Mouse (Mus musculus) liver, embryonic 15.5 days (tissue): ENCODE results near the gene Sez6. TPM values are rescaled to one million over a fixed set of nuclear protein-coding genes. Genes with fewer than 3 reads are reported as not detected.

ENCODE experiments used
- ATAC-seq: fragments of 200-750 bp; cut with Nextera tagmentation; 2 replicates; pipeline ENCODE4 v1.8.0; 2017; ENCODE audit warnings: moderate number of reproducible peaks, mild to moderate bottlenecking, moderate library complexity; ENCODE audit not compliant: insufficient read depth
- H3K27ac ChIP-seq: fragments of 300-500 bp; sonication (generic); replicated peaks from 2 replicates; pipeline ENCODE4 v1.5.1; 2015; ENCODE audit warnings: mild to moderate bottlenecking, inconsistent platforms
- H3K27me3 ChIP-seq: fragments of 300-500 bp; sonication (generic); 2 replicates; pipeline ENCODE4 v1.6.1; 2015; ENCODE audit warnings: mild to moderate bottlenecking, inconsistent platforms
- H3K36me3 ChIP-seq: fragments of 300-500 bp; sonication (generic); replicated peaks from 2 replicates; pipeline ENCODE4 v1.6.1; 2015; ENCODE audit warnings: moderate library complexity, mild to moderate bottlenecking, inconsistent platforms
- H3K4me1 ChIP-seq: fragments of 300-500 bp; sonication (generic); replicated peaks from 2 replicates; pipeline ENCODE4 v1.6.1; 2015; ENCODE audit warnings: inconsistent platforms
- H3K4me2 ChIP-seq: fragments of 300-500 bp; sonication (generic); 2 replicates; pipeline ENCODE4 v1.6.1; 2015; ENCODE audit warnings: moderate library complexity, mild to moderate bottlenecking, inconsistent platforms
- H3K4me3 ChIP-seq: fragments of 300-500 bp; sonication (generic); replicated peaks from 2 replicates; pipeline ENCODE4 v1.5.1; 2015; ENCODE audit warnings: mild to moderate bottlenecking, inconsistent platforms
- H3K9ac ChIP-seq: fragments of 300-500 bp; sonication (generic); 2 replicates; pipeline ENCODE4 v1.6.1; 2015; ENCODE audit warnings: moderate library complexity, mild to moderate bottlenecking, inconsistent platforms
- H3K9me3 ChIP-seq: fragments of 300-500 bp; sonication (generic); replicated peaks from 2 replicates; pipeline ENCODE4 v1.6.1; 2016; ENCODE audit warnings: inconsistent platforms
- WGBS: fragments of 180-500 bp; shearing (Covaris S2); methylation state at CpG from one replicate; pipeline ENCODE4 v1.1.7; 2015; ENCODE audit warnings: mixed read lengths; ENCODE audit not compliant: insufficient replicate concordance; 5-methylcytosine and 5-hydroxymethylcytosine counted together
- polyA plus RNA-seq: library from polyadenylated mRNA; unstranded; fragments of >200 nt; fragmentation: Nextera tagmentation; extraction: Ambion mirVana; gene quantifications from 2 replicates; pipeline ENCODE4 v1.2.1, GENCODE M21; 2015

Sez6 gene
- polyA plus RNA-seq, 1 experiment from 2014 or later = 0.16 TPM

GRCm38 (mm10) chr11:77894967-77895366, 35.6 kb upstream of the Sez6 start:
- H3K4me3 ChIP-seq = no peak overlapping the region
- H3K36me3 ChIP-seq = no peaks in the 10 kb centered on the region
- no peaks in the 10 kb centered on the region for H3K9me3 ChIP-seq
- H3K4me2 ChIP-seq = no peak overlapping the region
- H3K27ac ChIP-seq = no peak overlapping the region
- no peak for ATAC-seq
- WGBS = 45% methylated on average over 2 of the region's 2 CpGs
- H3K27me3 ChIP-seq = peaks cover 54% of the 10 kb centered on the region
- H3K4me1 ChIP-seq = peaks cover 4% of the 10 kb centered on the region; the same call in 1 of the 2 replicates
- H3K9ac ChIP-seq = no peak overlapping the region

GRCm38 (mm10) chr11:77896011-77896410, 34.6 kb upstream of the Sez6 start:
- H3K4me1 ChIP-seq = peaks cover 4% of the 10 kb centered on the region; the same call in 1 of the 2 replicates
- no peaks in the 10 kb centered on the region for H3K36me3 ChIP-seq
- no peak overlapping the region for H3K4me3 ChIP-seq
- no peak overlapping the region for H3K27ac ChIP-seq
- ATAC-seq = no peak
- WGBS = 66% methylated on average over 9 of the region's 9 CpGs
- no peaks in the 10 kb centered on the region for H3K9me3 ChIP-seq
- H3K4me2 ChIP-seq = no peak overlapping the region
- no peak overlapping the region for H3K9ac ChIP-seq
- H3K27me3 ChIP-seq = peaks cover 54% of the 10 kb centered on the region

- Histone ChIP-seq H3K9me3 (no peaks in the 10 kb centered on the region), H3K4me1 (peaks cover 4% of the 10 kb centered on the region; the same call in 1 of the 2 replicates), H3K27ac (no peak overlapping the region), H3K27me3 (peaks cover 54% of the 10 kb centered on the region), H3K9ac (no peak overlapping the region), H3K4me2 (no peak overlapping the region), H3K36me3 (no peaks in the 10 kb centered on the region), H3K4me3 (no peak overlapping the region)
- WGBS = 45% methylated on average over 6 of the region's 6 CpGs
- ATAC-seq = no peak
Measured at GRCm38 (mm10) chr11:77896480-77896819, 34.1 kb upstream of the Sez6 start.

- Histone ChIP-seq H3K4me3 (no peak overlapping the region), H3K9me3 (no peaks in the 10 kb centered on the region), H3K27me3 (peaks cover 54% of the 10 kb centered on the region), H3K36me3 (no peaks in the 10 kb centered on the region), H3K4me1 (peaks cover 4% of the 10 kb centered on the region; the same call in 1 of the 2 replicates), H3K4me2 (no peak overlapping the region), H3K27ac (no peak overlapping the region), H3K9ac (no peak overlapping the region)
- 29% methylated on average over 23 of the region's 23 CpGs for WGBS
- no peak for ATAC-seq
Measured at GRCm38 (mm10) chr11:77896820-77897805, 33.5 kb upstream of the Sez6 start.

GRCm38 (mm10) chr11:77900187-77900586, 30.4 kb upstream of the Sez6 start:
- Histone ChIP-seq H3K9me3 (no peaks in the 10 kb centered on the region), H3K4me2 (no peak overlapping the region), H3K36me3 (no peaks in the 10 kb centered on the region), H3K27me3 (peaks cover 54% of the 10 kb centered on the region), H3K4me3 (no peak overlapping the region), H3K4me1 (no peaks in the 10 kb centered on the region), H3K9ac (no peak overlapping the region), H3K27ac (peak overlapping the region; percentile 38; the same call in 1 of the 2 replicates)
- no peak; the same call in 1 of the 2 replicates for ATAC-seq
- 52% methylated on average over 3 of the region's 3 CpGs for WGBS

- H3K36me3 ChIP-seq = no peaks in the 10 kb centered on the region
- H3K27ac ChIP-seq = peak overlapping the region; percentile 38; the same call in 1 of the 2 replicates
- no peak; the same call in 1 of the 2 replicates for ATAC-seq
- H3K4me2 ChIP-seq = no peak overlapping the region
- 50% methylated on average over 4 of the region's 4 CpGs for WGBS
- no peaks in the 10 kb centered on the region for H3K9me3 ChIP-seq
- H3K27me3 ChIP-seq = peaks cover 51% of the 10 kb centered on the region
- H3K9ac ChIP-seq = no peak overlapping the region
- no peak overlapping the region for H3K4me3 ChIP-seq
- no peaks in the 10 kb centered on the region for H3K4me1 ChIP-seq
Measured at GRCm38 (mm10) chr11:77900696-77901095, 29.9 kb upstream of the Sez6 start.

- Histone ChIP-seq H3K4me1 (no peaks in the 10 kb centered on the region), H3K9ac (no peak overlapping the region), H3K4me2 (no peak overlapping the region), H3K27ac (no peak overlapping the region), H3K9me3 (no peaks in the 10 kb centered on the region), H3K27me3 (peaks cover 50% of the 10 kb centered on the region), H3K4me3 (no peak overlapping the region), H3K36me3 (no peaks in the 10 kb centered on the region)
- WGBS = 40% methylated on average over 5 of the region's 5 CpGs
- no peak for ATAC-seq
Measured at GRCm38 (mm10) chr11:77901366-77901765, 29.2 kb upstream of the Sez6 start.

- WGBS = 34% methylated on average over 8 of the region's 8 CpGs
- no peaks in the 10 kb centered on the region for H3K36me3 ChIP-seq
- no peaks in the 10 kb centered on the region for H3K9me3 ChIP-seq
- no peak overlapping the region for H3K27ac ChIP-seq
- no peak overlapping the region for H3K4me3 ChIP-seq
- no peak overlapping the region for H3K4me2 ChIP-seq
- peaks cover 50% of the 10 kb centered on the region for H3K27me3 ChIP-seq
- ATAC-seq = no peak
- H3K9ac ChIP-seq = no peak overlapping the region
- H3K4me1 ChIP-seq = no peaks in the 10 kb centered on the region
Measured at GRCm38 (mm10) chr11:77901775-77902355, 28.7 kb upstream of the Sez6 start.

- Histone ChIP-seq H3K9me3 (no peaks in the 10 kb centered on the region), H3K4me2 (no peak overlapping the region), H3K4me1 (no peaks in the 10 kb centered on the region), H3K36me3 (no peaks in the 10 kb centered on the region), H3K27me3 (peaks cover 47% of the 10 kb centered on the region), H3K9ac (no peak overlapping the region), H3K4me3 (no peak overlapping the region), H3K27ac (no peak overlapping the region)
- no peak for ATAC-seq
- 30% methylated on average over 3 of the region's 3 CpGs for WGBS
Measured at GRCm38 (mm10) chr11:77903761-77904160, 26.8 kb upstream of the Sez6 start.

- Histone ChIP-seq H3K27ac (no peak overlapping the region), H3K27me3 (peaks cover 52% of the 10 kb centered on the region), H3K4me1 (no peaks in the 10 kb centered on the region), H3K36me3 (no peaks in the 10 kb centered on the region), H3K4me2 (no peak overlapping the region), H3K9ac (no peak overlapping the region), H3K4me3 (no peak overlapping the region), H3K9me3 (no peaks in the 10 kb centered on the region)
- no peak for ATAC-seq
- 49% methylated on average over 1 of the region's 1 CpGs for WGBS
Measured at GRCm38 (mm10) chr11:77904707-77905106, 25.9 kb upstream of the Sez6 start.

GRCm38 (mm10) chr11:77906097-77906687, 24.4 kb upstream of the Sez6 start:
- 41% methylated on average over 19 of the region's 19 CpGs for WGBS
- no peak for ATAC-seq
- no peak overlapping the region for H3K9ac ChIP-seq
- H3K9me3 ChIP-seq = no peaks in the 10 kb centered on the region
- H3K4me2 ChIP-seq = no peak overlapping the region
- H3K4me1 ChIP-seq = no peaks in the 10 kb centered on the region
- no peak overlapping the region for H3K4me3 ChIP-seq
- no peaks in the 10 kb centered on the region for H3K36me3 ChIP-seq
- H3K27ac ChIP-seq = no peak overlapping the region
- peaks cover 65% of the 10 kb centered on the region for H3K27me3 ChIP-seq
